Mouse (Mus musculus): ENCODE results near the gene Hsd17b7. TPM values are rescaled to one million over a fixed set of nuclear protein-coding genes. Genes with fewer than 3 reads are reported as not detected.

The Hsd17b7 gene
- polyA plus RNA-seq, 1 experiment from 2014 or later, result 22.4 TPM

- Histone ChIP-seq H3K36me3 (ENCODE audit: control insufficient read depth, insufficient read depth, low read length) (no peaks in the 10 kb centered on the region), H3K4me2 (ENCODE audit: low read length) (no peak overlapping the region), H3K4me1 (ENCODE audit: control insufficient read depth, insufficient read depth, low read length) (peaks cover 7% of the 10 kb centered on the region; the same call in 1 of the 2 replicates), H3K9me3 (ENCODE audit: control insufficient read depth, low read length) (no peaks in the 10 kb centered on the region), H3K9ac (replicated peaks; ENCODE audit: low read length) (no peak overlapping the region), H3K27ac (replicated peaks; ENCODE audit: low read depth, low read length) (peak overlapping the region; percentile 32; the same call in 1 of the 2 replicates), H3K4me3 (replicated peaks; ENCODE audit: low read depth, low read length) (no peak overlapping the region), H3K27me3 (ENCODE audit: control insufficient read depth, insufficient read depth, low read length) (no peaks in the 10 kb centered on the region)
- DNase-seq, result no peak
- ATAC-seq (ENCODE audit: low FRiP score, low TSS enrichment), result no peak
- 86% methylated on average over 7 of the region's 7 CpGs for WGBS
Measured at GRCm38 (mm10) chr1:169931698-169932097, 37.3 kb downstream of the Hsd17b7 start.

GRCm38 (mm10) chr1:169928454-169928971, 40.5 kb downstream of the Hsd17b7 start, which contains the start of gene Ccdc190:
Ccdc190 (plus strand) TSS chr1:169928648.
- peak; percentile 78 for ATAC-seq (ENCODE audit: low FRiP score, low TSS enrichment)
- H3K4me3 ChIP-seq (replicated peaks; ENCODE audit: low read depth, low read length), result no peak within 1 kb of the TSS
- WGBS, result 7% methylated on average over 12 of the region's 12 CpGs

GRCm38 (mm10) chr1:169927753-169928369, 41.2 kb downstream of the Hsd17b7 start:
- ATAC-seq (ENCODE audit: low FRiP score, low TSS enrichment), result peak; percentile 59
- no peaks in the 10 kb centered on the region for H3K36me3 ChIP-seq (ENCODE audit: control insufficient read depth, insufficient read depth, low read length)
- DNase-seq, result peak; percentile 44
- no peak overlapping the region for H3K4me3 ChIP-seq (replicated peaks; ENCODE audit: low read depth, low read length)
- 24% methylated on average over 8 of the region's 8 CpGs for WGBS
- 0 out of 2 replicates have a peak, but pooled peaks cover 2% of the 10 kb centered on the region for H3K4me1 ChIP-seq (ENCODE audit: control insufficient read depth, insufficient read depth, low read length)
- H3K9ac ChIP-seq (replicated peaks; ENCODE audit: low read length), result no peak overlapping the region
- H3K27ac ChIP-seq (replicated peaks; ENCODE audit: low read depth, low read length), result peak overlapping the region; percentile 28; the same call in 1 of the 2 replicates
- H3K27me3 ChIP-seq (ENCODE audit: control insufficient read depth, insufficient read depth, low read length), result no peaks in the 10 kb centered on the region
- peak overlapping the region; percentile 17; the same call in 1 of the 2 replicates for H3K4me2 ChIP-seq (ENCODE audit: low read length)
- H3K9me3 ChIP-seq (ENCODE audit: control insufficient read depth, low read length), result no peaks in the 10 kb centered on the region

More at GRCm38 (mm10) chr1:169928454-169928971, 40.5 kb downstream of the Hsd17b7 start, which contains the start of gene Ccdc190:
- H3K4me2 ChIP-seq (ENCODE audit: low read length), result peak within 1 kb of the TSS; percentile 23
- peaks cover 3% of the 10 kb centered on the region; the same call in 1 of the 2 replicates for H3K4me1 ChIP-seq (ENCODE audit: control insufficient read depth, insufficient read depth, low read length)
- no peak within 1 kb of the TSS for H3K9ac ChIP-seq (replicated peaks; ENCODE audit: low read length)
- H3K9me3 ChIP-seq (ENCODE audit: control insufficient read depth, low read length), result no peaks in the 10 kb centered on the region
- H3K27ac ChIP-seq (replicated peaks; ENCODE audit: low read depth, low read length), result peak within 1 kb of the TSS; percentile 28; the same call in 1 of the 2 replicates
- no peaks in the 10 kb centered on the region for H3K36me3 ChIP-seq (ENCODE audit: control insufficient read depth, insufficient read depth, low read length)
- DNase-seq, result peak; percentile 68
- H3K27me3 ChIP-seq (ENCODE audit: control insufficient read depth, insufficient read depth, low read length), result no peaks in the 10 kb centered on the region

GRCm38 (mm10) chr1:169924567-169924966, 44.5 kb downstream of the Hsd17b7 start:
- H3K27me3 ChIP-seq (ENCODE audit: control insufficient read depth, insufficient read depth, low read length), result no peaks in the 10 kb centered on the region
- no peaks in the 10 kb centered on the region for H3K9me3 ChIP-seq (ENCODE audit: control insufficient read depth, low read length)
- H3K4me2 ChIP-seq (ENCODE audit: low read length), result no peak overlapping the region
- DNase-seq (no peak), ATAC-seq (ENCODE audit: low FRiP score, low TSS enrichment) (no peak)
- H3K9ac ChIP-seq (replicated peaks; ENCODE audit: low read length), result no peak overlapping the region
- 92% methylated on average over 2 of the region's 2 CpGs for WGBS
- no peak overlapping the region for H3K4me3 ChIP-seq (replicated peaks; ENCODE audit: low read depth, low read length)
- no peak overlapping the region for H3K27ac ChIP-seq (replicated peaks; ENCODE audit: low read depth, low read length)
- 0 out of 2 replicates have a peak, but pooled peaks cover 2% of the 10 kb centered on the region for H3K4me1 ChIP-seq (ENCODE audit: control insufficient read depth, insufficient read depth, low read length)
- H3K36me3 ChIP-seq (ENCODE audit: control insufficient read depth, insufficient read depth, low read length), result no peaks in the 10 kb centered on the region

- WGBS, result 42% methylated on average over 8 of the region's 8 CpGs
- peak; percentile 72 for DNase-seq
- no peak overlapping the region for H3K27ac ChIP-seq (replicated peaks; ENCODE audit: low read depth, low read length)
Measured at GRCm38 (mm10) chr1:169921710-169922211, 47.3 kb downstream of the Hsd17b7 start.

GRCm38 (mm10) chr1:169919211-169919610, 49.8 kb downstream of the Hsd17b7 start:
- peak; percentile 91 for DNase-seq
- WGBS, result 7% methylated on average over 11 of the region's 11 CpGs
- Histone ChIP-seq H3K27me3 (ENCODE audit: control insufficient read depth, insufficient read depth, low read length) (no peaks in the 10 kb centered on the region), H3K9ac (replicated peaks; ENCODE audit: low read length) (no peak overlapping the region), H3K4me2 (ENCODE audit: low read length) (no peak overlapping the region), H3K9me3 (ENCODE audit: control insufficient read depth, low read length) (no peaks in the 10 kb centered on the region), H3K4me3 (replicated peaks; ENCODE audit: low read depth, low read length) (no peak overlapping the region), H3K27ac (replicated peaks; ENCODE audit: low read depth, low read length) (no peak overlapping the region), H3K36me3 (ENCODE audit: control insufficient read depth, insufficient read depth, low read length) (no peaks in the 10 kb centered on the region), H3K4me1 (ENCODE audit: control insufficient read depth, insufficient read depth, low read length) (0 out of 2 replicates have a peak, but pooled peaks cover 5% of the 10 kb centered on the region)
- no peak for ATAC-seq (ENCODE audit: low FRiP score, low TSS enrichment)

More at GRCm38 (mm10) chr1:169921710-169922211, 47.3 kb downstream of the Hsd17b7 start:
- Histone ChIP-seq H3K36me3 (ENCODE audit: control insufficient read depth, insufficient read depth, low read length) (no peaks in the 10 kb centered on the region), H3K4me2 (ENCODE audit: low read length) (no peak overlapping the region), H3K4me3 (replicated peaks; ENCODE audit: low read depth, low read length) (no peak overlapping the region), H3K27me3 (ENCODE audit: control insufficient read depth, insufficient read depth, low read length) (no peaks in the 10 kb centered on the region), H3K9ac (replicated peaks; ENCODE audit: low read length) (no peak overlapping the region), H3K9me3 (ENCODE audit: control insufficient read depth, low read length) (no peaks in the 10 kb centered on the region), H3K4me1 (ENCODE audit: control insufficient read depth, insufficient read depth, low read length) (0 out of 2 replicates have a peak, but pooled peaks cover 3% of the 10 kb centered on the region)
- no peak for ATAC-seq (ENCODE audit: low FRiP score, low TSS enrichment)

- H3K4me3 ChIP-seq (replicated peaks; ENCODE audit: low read depth, low read length), result no peak overlapping the region
- DNase-seq (peak; percentile 75), ATAC-seq (ENCODE audit: low FRiP score, low TSS enrichment) (0 out of 2 replicates have a peak, but pooled peaks have one; percentile 25)
- H3K27me3 ChIP-seq (ENCODE audit: control insufficient read depth, insufficient read depth, low read length), result no peaks in the 10 kb centered on the region
- H3K4me2 ChIP-seq (ENCODE audit: low read length), result no peak overlapping the region
- H3K9me3 ChIP-seq (ENCODE audit: control insufficient read depth, low read length), result no peaks in the 10 kb centered on the region
- H3K36me3 ChIP-seq (ENCODE audit: control insufficient read depth, insufficient read depth, low read length), result no peaks in the 10 kb centered on the region
- no peak overlapping the region for H3K9ac ChIP-seq (replicated peaks; ENCODE audit: low read length)
- WGBS, result 23% methylated on average over 4 of the region's 4 CpGs
- no peak overlapping the region for H3K27ac ChIP-seq (replicated peaks; ENCODE audit: low read depth, low read length)
- 0 out of 2 replicates have a peak, but pooled peaks cover 5% of the 10 kb centered on the region for H3K4me1 ChIP-seq (ENCODE audit: control insufficient read depth, insufficient read depth, low read length)
Measured at GRCm38 (mm10) chr1:169917998-169918397, 51.0 kb downstream of the Hsd17b7 start.

- ATAC-seq (ENCODE audit: low FRiP score, low TSS enrichment) (no peak), DNase-seq (no peak)
- Histone ChIP-seq H3K27me3 (ENCODE audit: control insufficient read depth, insufficient read depth, low read length) (no peaks in the 10 kb centered on the region), H3K4me2 (ENCODE audit: low read length) (no peak overlapping the region), H3K9me3 (ENCODE audit: control insufficient read depth, low read length) (no peaks in the 10 kb centered on the region), H3K4me1 (ENCODE audit: control insufficient read depth, insufficient read depth, low read length) (0 out of 2 replicates have a peak, but pooled peaks cover 5% of the 10 kb centered on the region), H3K4me3 (replicated peaks; ENCODE audit: low read depth, low read length) (no peak overlapping the region), H3K27ac (replicated peaks; ENCODE audit: low read depth, low read length) (no peak overlapping the region), H3K36me3 (ENCODE audit: control insufficient read depth, insufficient read depth, low read length) (no peaks in the 10 kb centered on the region), H3K9ac (replicated peaks; ENCODE audit: low read length) (no peak overlapping the region)
- WGBS, result 69% methylated on average over 9 of the region's 9 CpGs
Measured at GRCm38 (mm10) chr1:169917115-169917796, 51.8 kb downstream of the Hsd17b7 start.

All from midbrain, embryonic 14.5 days (tissue).